Mouse (Mus musculus): ENCODE measurements at regions not wholly inside any gene's neighbourhood (a gene's known extent, or its start where the extent isn't known, plus 50 kb on each side); places are given as distances from the start of the nearest gene placed in this dataset.

- no peak for DNase-seq
Observed at GRCm38 (mm10) chr6:94813481-94814148, 113.7 kb upstream of the Lrig1 start.

DNA sequence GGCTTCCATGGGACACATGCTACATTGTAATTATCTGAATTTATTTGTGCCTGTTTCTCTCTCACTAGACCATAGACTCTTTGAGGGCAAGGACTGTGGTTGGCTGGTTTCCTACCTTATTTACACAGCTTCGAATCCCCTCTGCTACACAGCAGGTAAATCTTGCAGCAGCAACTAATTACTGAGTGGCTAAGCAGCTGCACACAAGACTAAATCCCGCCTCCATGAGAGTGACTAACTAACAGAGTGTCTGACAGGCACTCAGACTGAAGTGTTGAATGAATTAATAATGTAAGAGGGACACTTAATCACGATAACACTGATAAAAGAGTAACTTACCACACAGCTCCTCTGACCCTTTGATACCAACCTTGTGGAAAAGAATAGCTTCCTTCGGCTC lies 111.9 kb upstream of the Lrig1 start:
- DNase-seq: no peak

DNA sequence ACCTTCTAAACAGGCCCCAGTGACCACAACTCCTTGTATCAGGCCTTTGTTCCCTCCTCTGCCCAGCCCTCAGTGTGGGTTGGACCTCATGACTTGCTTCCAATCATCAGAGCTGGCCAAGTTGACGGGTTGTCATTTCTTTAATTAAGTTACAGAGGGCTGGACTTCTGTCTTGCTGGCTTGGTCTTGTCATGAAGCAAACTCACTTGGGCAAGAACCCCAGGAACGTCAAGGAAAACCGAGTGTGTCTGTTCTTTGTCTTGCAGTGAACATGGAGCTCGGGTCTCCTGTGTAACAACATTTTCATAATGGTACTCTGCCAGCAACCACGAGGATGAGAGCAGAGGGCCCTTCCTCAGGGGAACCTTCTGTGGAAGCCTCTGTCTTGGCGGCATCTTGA lies 107.3 kb upstream of the Lrig1 start:
- no peak for DNase-seq

DNA sequence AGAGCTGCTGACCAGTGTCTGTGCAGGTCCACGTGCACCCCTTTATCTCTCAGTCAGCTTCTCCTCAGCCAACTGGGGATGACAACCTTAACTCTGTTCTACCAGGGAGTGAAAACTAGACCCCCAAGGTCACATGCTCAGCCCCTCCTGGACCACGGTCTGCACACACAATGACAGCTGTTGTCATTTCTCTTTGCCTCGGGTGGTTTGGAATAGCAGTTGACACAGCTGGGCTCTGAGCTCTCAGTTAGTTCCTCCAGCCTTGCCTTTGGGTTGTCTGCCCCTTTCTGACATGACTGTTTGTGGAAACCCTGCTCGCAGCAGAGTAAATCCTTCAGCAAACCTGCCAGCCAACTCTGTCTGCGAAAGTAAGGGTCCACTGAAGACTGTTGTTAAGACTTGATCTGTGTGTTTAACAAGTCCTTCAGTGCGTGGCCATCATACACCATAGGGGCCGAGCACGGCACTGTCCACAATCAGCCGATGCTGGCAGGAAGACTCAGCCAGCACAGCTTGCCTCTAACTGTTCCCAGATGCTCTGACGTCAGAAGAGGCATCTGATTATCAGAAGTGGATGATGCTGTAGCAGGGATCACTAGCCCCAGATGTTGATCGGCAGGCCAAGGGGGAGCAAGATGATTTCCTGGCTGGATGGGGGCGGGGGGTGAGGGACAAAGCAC lies 106.7 kb upstream of the Lrig1 start:
- DNase-seq: no peak

DNA sequence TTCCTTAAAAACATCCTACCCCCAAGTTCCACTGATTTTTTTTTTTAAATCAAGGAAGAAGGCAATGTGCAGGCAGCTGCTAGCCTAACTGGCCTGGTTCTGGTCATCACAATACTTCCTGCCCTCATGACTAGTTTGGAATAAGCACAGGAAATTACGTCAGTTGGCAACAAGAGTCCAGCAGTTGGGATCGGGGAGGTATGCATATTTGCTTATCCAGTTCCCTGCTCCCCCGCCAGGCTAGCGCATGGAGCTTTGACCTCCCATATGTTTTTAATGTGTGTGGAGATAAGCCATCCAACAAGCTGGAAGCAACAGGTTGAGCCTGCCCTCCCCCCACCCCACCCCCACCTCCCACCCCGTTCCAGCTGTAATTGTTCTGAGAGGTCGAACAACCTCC lies 105.7 kb upstream of the Lrig1 start:
- no peak for DNase-seq

GRCm38 (mm10) chr6:94804284-94804815 lies 104.4 kb upstream of the Lrig1 start:
- DNase-seq: no peak

- no peak for DNase-seq
Observed at GRCm38 (mm10) chr6:94801039-94801438, 101.1 kb upstream of the Lrig1 start.

- DNase-seq: no peak
Observed at GRCm38 (mm10) chr6:94798545-94799211, 98.7 kb upstream of the Lrig1 start.

GRCm38 (mm10) chr6:94795442-94795841 lies 95.5 kb upstream of the Lrig1 start:
- DNase-seq: no peak

DNA sequence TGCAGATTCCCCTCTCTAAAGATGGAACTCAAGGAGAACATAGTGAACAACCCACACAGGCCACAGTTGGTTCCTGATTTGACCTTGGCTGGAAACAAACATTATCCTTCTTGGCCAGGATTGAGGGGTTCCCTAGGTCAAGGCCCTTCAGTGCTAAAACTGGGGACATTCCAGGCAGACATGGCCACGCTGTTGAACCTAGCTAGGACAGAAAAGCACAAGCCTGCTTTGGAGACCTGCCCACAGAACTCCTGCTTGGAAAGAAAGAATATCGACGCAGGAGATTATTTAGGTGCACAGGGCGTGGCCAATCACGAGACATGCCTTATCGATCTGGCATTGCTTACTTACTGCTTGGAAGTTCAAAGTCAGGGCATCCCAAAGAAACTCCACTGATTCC lies 93.6 kb upstream of the Lrig1 start:
- DNase-seq: no peak

GRCm38 (mm10) chr6:94792312-94792711 lies 92.4 kb upstream of the Lrig1 start:
- no peak for DNase-seq

DNA sequence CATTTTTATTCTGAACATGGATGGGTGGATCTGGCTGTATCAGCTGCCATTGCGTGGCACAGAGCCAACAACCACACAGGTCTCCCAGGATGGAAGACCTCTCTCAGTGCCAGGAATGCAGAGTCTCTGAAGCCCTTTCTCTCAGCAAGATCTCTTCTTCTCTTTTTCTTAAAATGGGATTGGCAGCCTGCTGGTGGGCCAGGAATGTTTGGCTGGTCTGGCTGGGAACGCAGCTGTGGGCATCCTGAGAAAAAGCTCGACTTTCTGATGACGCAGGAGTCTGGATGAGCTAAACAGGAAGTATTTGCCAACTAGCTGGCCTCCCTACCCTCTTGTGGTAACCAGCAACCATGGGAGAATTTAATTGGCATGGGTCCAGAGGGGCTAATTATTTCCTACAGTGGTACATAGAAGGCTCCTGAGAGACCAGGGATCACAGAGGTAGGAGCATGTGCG lies 89.4 kb upstream of the Lrig1 start:
- no peak for DNase-seq

- DNase-seq: no peak
Observed at GRCm38 (mm10) chr6:94783471-94783870, 83.5 kb upstream of the Lrig1 start.

DNA sequence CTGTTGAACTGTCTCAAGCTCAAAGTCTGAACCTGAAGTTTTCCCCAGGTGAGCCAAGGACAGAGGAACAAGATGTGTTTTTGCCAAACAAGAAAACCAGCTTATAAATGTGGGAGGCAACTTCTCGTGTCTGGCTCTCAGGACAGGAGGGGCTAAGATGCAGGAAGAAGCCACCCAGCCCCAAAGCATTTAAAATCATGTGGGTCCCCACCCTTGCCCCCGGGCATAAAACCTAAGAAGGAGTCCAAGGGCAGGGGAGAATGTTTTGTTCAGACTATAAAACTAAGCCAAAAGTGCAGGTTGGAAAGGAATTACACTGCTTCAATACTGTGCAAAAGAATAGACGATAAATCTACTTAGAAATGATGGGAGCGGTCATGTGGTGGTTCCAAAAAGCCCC lies 80.7 kb upstream of the Lrig1 start:
- DNase-seq: no peak

DNA sequence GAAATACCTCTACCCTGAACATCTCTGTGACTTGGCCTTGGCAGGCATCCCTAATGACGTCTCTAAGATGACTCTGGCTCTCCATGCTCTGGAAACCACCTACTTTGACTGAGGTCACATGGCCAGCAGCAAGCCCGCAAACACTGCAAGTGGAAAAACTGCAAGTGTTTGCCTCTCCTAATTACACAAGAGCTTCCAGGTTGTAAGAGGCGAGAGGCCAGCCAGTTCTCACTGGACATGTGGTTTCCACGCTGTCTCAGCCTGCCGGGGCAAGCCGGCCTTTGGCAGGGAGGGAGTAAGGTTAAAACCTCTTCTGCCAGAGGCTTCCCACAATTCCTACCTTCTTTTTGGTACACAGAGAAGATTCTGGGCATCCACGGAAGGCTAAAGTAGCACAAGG lies 79.9 kb upstream of the Lrig1 start:
- peak; percentile 34 for DNase-seq

GRCm38 (mm10) chr6:94779213-94779612 lies 79.3 kb upstream of the Lrig1 start:
- no peak for DNase-seq

DNA sequence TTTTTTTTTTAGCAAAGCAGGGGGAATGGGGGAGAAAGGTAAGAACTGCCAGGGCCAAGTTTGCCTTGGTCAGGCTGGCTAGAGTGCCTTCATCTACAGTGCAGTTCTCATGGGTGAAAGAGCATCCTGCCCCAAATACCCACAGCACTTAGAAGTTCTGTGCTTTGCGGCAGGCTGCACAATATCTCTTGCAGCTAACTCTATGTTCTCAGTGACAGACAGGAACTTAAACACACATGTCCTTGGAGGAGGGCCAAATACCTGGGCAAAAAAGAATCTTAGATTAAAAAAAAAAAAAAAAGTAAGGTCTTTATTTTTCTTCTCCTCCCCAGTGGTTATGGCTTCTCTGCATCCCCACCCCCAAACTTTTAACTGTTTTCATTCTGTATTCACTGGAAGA lies 78.8 kb upstream of the Lrig1 start:
- DNase-seq: no peak

- no peak for DNase-seq
Observed at GRCm38 (mm10) chr6:94776585-94776984, 76.6 kb upstream of the Lrig1 start.

GRCm38 (mm10) chr6:94774871-94775270 lies 74.9 kb upstream of the Lrig1 start:
- DNase-seq: no peak

DNA sequence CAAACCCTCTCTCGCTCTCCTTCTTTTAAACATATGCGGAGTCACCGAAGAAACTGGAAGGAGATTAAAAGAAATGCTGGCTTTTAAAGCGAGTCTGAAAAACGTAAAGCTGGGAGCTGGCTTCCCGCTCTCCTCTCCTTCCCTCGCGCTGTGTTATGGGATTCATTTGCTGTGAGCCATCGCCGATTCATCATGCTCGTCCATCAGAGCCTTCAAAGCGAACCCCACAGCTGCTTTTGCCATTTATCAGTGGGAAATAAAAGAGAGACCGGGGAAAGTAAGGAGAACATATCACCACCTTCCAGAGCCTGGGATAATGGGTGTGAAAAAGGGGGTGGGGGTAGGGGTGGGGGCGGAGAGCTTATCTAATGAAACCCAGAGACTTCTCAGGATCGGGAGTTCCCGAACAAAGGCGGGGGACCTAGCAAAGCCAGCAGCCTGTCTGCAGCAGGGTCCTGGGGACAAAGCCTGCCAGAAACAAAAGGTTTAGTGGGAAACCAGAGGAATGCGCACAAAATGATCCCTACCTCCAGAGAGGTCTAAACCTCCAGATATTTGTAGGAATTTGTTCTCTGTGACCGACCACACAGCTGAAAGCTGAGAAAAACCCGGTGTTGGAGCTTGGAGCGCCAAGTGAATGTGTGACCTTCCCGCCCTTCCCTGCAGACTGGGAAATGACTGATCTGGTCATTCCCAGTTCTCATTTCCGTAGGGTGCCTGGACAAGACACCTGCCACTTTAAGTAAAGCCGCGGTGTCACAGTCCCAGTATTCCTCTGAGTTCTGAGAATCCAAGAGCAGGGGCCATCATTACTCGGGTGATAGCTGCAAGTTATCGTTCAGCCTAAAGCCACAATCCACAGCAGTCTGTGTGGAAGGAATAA lies 73.9 kb upstream of the Lrig1 start:
- no peak for DNase-seq

GRCm38 (mm10) chr6:94772868-94773603 lies 73.1 kb upstream of the Lrig1 start:
- DNase-seq: no peak

GRCm38 (mm10) chr6:94772391-94772790 lies 72.4 kb upstream of the Lrig1 start:
- DNase-seq: no peak
